Mouse (Mus musculus): ENCODE results near the gene Gm3448. TPM values are rescaled to one million over a fixed set of nuclear protein-coding genes. Genes with fewer than 3 reads are reported as not detected.
"Not testable (repeated sequence)": the region's sequence is repeated elsewhere in the genome, so short reads cannot be mapped to it uniquely, and the experiment has no call there.

Gene Gm3448
- total RNA-seq, 2 experiments from 2014 or later: 1.8 TPM

GRCm38 (mm10) chr17:14961557-14962154, 79.7 kb downstream of the Gm3448 start:
- DNase-seq; intact Hi-C loops (cut with DNase I): not testable (repeated sequence)

- intact Hi-C loops (cut with DNase I): not testable (repeated sequence)
- DNase-seq: peak; percentile 59 to 64
Measured at GRCm38 (mm10) chr17:14960951-14961556, 80.3 kb downstream of the Gm3448 start, which contains the start of gene Phf10. Gene Phf10 (minus strand): TSS chr17:14961273.

- peak; percentile 26 to 42 for DNase-seq
- intact Hi-C loops (cut with DNase I): no loop called here
Measured at GRCm38 (mm10) chr17:14960520-14960919, 80.8 kb downstream of the Gm3448 start.

GRCm38 (mm10) chr17:14959979-14960378, 81.4 kb downstream of the Gm3448 start:
- peak in 1 of 2 experiments; percentile 17 for DNase-seq
- intact Hi-C loops (cut with DNase I): no loop called here

- no peak for DNase-seq
- intact Hi-C loops (cut with DNase I): no loop called here
Measured at GRCm38 (mm10) chr17:14958686-14959327, 82.5 kb downstream of the Gm3448 start.

- peak in 1 of 2 experiments; percentile 11 for DNase-seq
- intact Hi-C loops (cut with DNase I): no loop called here
Measured at GRCm38 (mm10) chr17:14953452-14953851, 87.9 kb downstream of the Gm3448 start.

- no peak for DNase-seq
- intact Hi-C loops (cut with DNase I): no loop called here
Measured at GRCm38 (mm10) chr17:14949161-14949827, 92.0 kb downstream of the Gm3448 start.

Other genes starting within 250 kb of the Gm3448 start
- 1 to 10 TPM; 1.1 to 2.5 TPM for gene Wdr27, start 98.4 kb downstream of the Gm3448 start, total RNA-seq (2021)
- gene 1600012H06Rik, start 98.4 kb downstream of the Gm3448 start, total RNA-seq (2021): 10 to 100 TPM; 15.7 to 17.7 TPM
- gene Phf10, start 80.3 kb downstream of the Gm3448 start, total RNA-seq (2021): 10 to 100 TPM; 60.4 to 61.3 TPM
- 1 to 10 TPM; 2.5 to 5.0 TPM for gene 9030025P20Rik, start 63.1 kb downstream of the Gm3448 start, total RNA-seq (2021)
- not detected for gene Gm3417, start 62.7 kb downstream of the Gm3448 start, total RNA-seq (2021)
- 1 to 10 TPM; 2.5 to 3.4 TPM for gene Gm3435, start 31.4 kb downstream of the Gm3448 start, total RNA-seq (2021)
- 10 to 100 TPM; 35.3 to 36.1 TPM for gene Ermard, start 329 bp downstream of the Gm3448 start, total RNA-seq (2021)
- 1 to 10 TPM in 1 of 2 experiments, under 1 TPM in 1; 0.57 to 1.2 TPM for gene Tcte3, start within 50 bp of the Gm3448 start, total RNA-seq (2021)